Mouse (Mus musculus) heart, adult 10 weeks (tissue): ENCODE results near the gene Pik3r3. TPM values are rescaled to one million over a fixed set of nuclear protein-coding genes. Genes with fewer than 3 reads are reported as not detected.

Source experiments
- polyA plus RNA-seq: library from polyadenylated mRNA; stranded (reverse); fragments of 350-450 nt; fragmentation: Illumina TruSeq; extraction: RNeasy Lipid Tissue Mini Kit (QIAGEN cat#74804); gene quantifications from one replicate; pipeline ENCODE4 v1.2.3, GENCODE M21; 2014; ENCODE audit warnings: low read depth, low replicate concordance

Gene Pik3r3
- 7.9 TPM for polyA plus RNA-seq

GRCm38 (mm10) chr4:116221140-116221851, at the start of gene Pik3r3:
TSS of gene Pik3r3 (plus strand) at chr4:116221618.

DNA sequence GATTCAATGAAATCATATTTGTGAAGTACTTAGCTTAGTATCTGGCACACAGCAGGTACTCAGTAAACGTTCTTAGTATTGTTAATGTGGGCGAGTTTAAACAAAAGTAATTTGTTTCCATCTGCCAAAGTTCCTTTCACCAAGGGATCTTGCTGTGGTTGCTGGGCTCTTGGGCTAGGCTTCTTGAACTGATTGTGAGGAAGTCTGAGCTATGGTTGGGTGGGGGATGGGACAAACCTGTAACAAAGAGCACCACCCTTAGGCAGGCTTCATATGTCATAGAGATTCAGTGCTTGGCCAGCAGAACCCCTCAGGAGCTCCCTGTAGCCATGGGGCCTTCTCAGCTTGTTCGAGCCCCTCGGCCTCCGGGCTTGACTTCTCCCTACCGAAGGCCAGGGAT, 48.3 kb upstream of the Pik3r3 start, which contains the start of the genes 1700042G07Rik and Gm49337:
Gene 1700042G07Rik, plus strand, starts transcription at position 301 of the 400 bp plus-strand sequence.
Gene Gm49337, plus strand, starts transcription at position 313 of the 400 bp plus-strand sequence.

Other genes with a start within 250 kb of the Pik3r3 start
- 0.21 TPM for gene Faah, start 203.7 kb upstream of the Pik3r3 start, polyA plus RNA-seq
- gene Nsun4, start 167.7 kb upstream of the Pik3r3 start, polyA plus RNA-seq = 35.2 TPM
- gene Uqcrh, start 146.5 kb upstream of the Pik3r3 start, polyA plus RNA-seq = 3,046 TPM
- 20.1 TPM for gene Lrrc41, start 146.3 kb upstream of the Pik3r3 start, polyA plus RNA-seq
- 0.10 TPM for gene Rad54l, start 97.9 kb upstream of the Pik3r3 start, polyA plus RNA-seq
- 54.1 TPM for gene Pomgnt1, start 97.8 kb upstream of the Pik3r3 start, polyA plus RNA-seq
- gene Lurap1, start 70.3 kb upstream of the Pik3r3 start, polyA plus RNA-seq = 1.9 TPM
- not detected for gene Tspan1, start 54.0 kb upstream of the Pik3r3 start, polyA plus RNA-seq
- not detected for gene 1700042G07Rik, start 48.2 kb upstream of the Pik3r3 start, polyA plus RNA-seq
- not detected for gene Gm49337, start 48.2 kb upstream of the Pik3r3 start, polyA plus RNA-seq
- gene Mast2, start 242.6 kb downstream of the Pik3r3 start, polyA plus RNA-seq = 94.7 TPM